Mouse (Mus musculus): ENCODE data around the gene Scp2. TPM values are rescaled to one million over a fixed set of nuclear protein-coding genes. Genes with fewer than 3 reads are reported as not detected.

Gene Scp2
- total and polyA plus RNA-seq, 3 experiments = 56.2 to 260 (median 106) TPM

- TF ChIP-seq GATA1 (IDR thresholded peaks at IDR 0.05; ENCODE audit: borderline replicate concordance, low read length) (no peak), CTCF (IDR thresholded peaks at IDR 0.05; ENCODE audit: low read depth, low read length) (no peak), TAL1 (conservative IDR thresholded peaks at IDR 0.05; ENCODE audit: low read depth, low read length) (no peak), POLR2AphosphoS5 (IDR thresholded peaks at IDR 0.05; ENCODE audit: insufficient replicate concordance, low read depth, low read length) (no peak), GATA2 (IDR thresholded peaks at IDR 0.05; ENCODE audit: borderline replicate concordance, low read depth, low read length) (no peak)
- peaks cover 58% of the 10 kb centered on the region for H3K36me3 ChIP-seq (replicated peaks)
Observed at GRCm38 (mm10) chr4:108068081-108068480, 76.7 kb downstream of the Scp2 start.

DNA sequence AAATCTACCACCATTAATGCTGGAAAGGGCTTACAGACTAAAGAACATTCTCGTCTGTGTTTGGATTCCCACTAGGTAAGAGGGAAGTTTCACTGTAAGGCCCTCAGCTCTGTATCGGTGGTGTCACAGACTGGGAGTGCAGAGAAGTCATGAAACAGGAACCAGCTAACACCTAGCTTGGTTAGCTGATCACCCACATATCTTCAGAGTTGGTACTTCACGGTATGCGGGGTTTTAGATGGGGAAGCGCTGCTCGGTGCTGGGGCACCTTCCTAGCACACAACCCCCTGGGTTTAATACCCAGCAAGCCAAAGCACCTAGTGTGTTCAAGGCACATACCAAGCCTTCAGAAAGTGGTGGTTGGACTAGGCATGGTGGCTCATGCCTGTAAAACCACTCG lies 77.5 kb downstream of the Scp2 start:
- TF ChIP-seq POLR2AphosphoS5 (IDR thresholded peaks at IDR 0.05; ENCODE audit: insufficient replicate concordance, low read depth, low read length) (no peak), TAL1 (conservative IDR thresholded peaks at IDR 0.05; ENCODE audit: low read depth, low read length) (no peak), CTCF (IDR thresholded peaks at IDR 0.05; ENCODE audit: low read depth, low read length) (no peak), GATA2 (IDR thresholded peaks at IDR 0.05; ENCODE audit: borderline replicate concordance, low read depth, low read length) (no peak), GATA1 (IDR thresholded peaks at IDR 0.05; ENCODE audit: borderline replicate concordance, low read length) (no peak)
- H3K36me3 ChIP-seq (replicated peaks) = peaks cover 64% of the 10 kb centered on the region
- no peak for DNase-seq (ENCODE audit: low spot score)
- H3K9me3 ChIP-seq (replicated peaks) = no peaks in the 10 kb centered on the region
- H3K27me3 ChIP-seq (ENCODE audit: insufficient read depth, low read length) = no peaks in the 10 kb centered on the region
- peaks cover 23% of the 10 kb centered on the region for H3K4me1 ChIP-seq (ENCODE audit: insufficient read depth, low read depth, low read length)
- ATAC-seq (ENCODE audit: extremely low read depth, insufficient number of reproducible peaks, low FRiP score, poor library complexity, severe bottlenecking) = no peak
- H3K4me3 ChIP-seq (ENCODE audit: low read depth, low read length) = no peak overlapping the region

More at GRCm38 (mm10) chr4:108068081-108068480, 76.7 kb downstream of the Scp2 start:
- ATAC-seq (ENCODE audit: extremely low read depth, insufficient number of reproducible peaks, low FRiP score, poor library complexity, severe bottlenecking) (no peak), DNase-seq (ENCODE audit: low spot score) (no peak)
- no peak overlapping the region for H3K4me3 ChIP-seq (ENCODE audit: low read depth, low read length)
- H3K27me3 ChIP-seq (ENCODE audit: insufficient read depth, low read length) = no peaks in the 10 kb centered on the region
- H3K9me3 ChIP-seq (replicated peaks) = no peaks in the 10 kb centered on the region
- H3K4me1 ChIP-seq (ENCODE audit: insufficient read depth, low read depth, low read length) = peaks cover 24% of the 10 kb centered on the region

DNA sequence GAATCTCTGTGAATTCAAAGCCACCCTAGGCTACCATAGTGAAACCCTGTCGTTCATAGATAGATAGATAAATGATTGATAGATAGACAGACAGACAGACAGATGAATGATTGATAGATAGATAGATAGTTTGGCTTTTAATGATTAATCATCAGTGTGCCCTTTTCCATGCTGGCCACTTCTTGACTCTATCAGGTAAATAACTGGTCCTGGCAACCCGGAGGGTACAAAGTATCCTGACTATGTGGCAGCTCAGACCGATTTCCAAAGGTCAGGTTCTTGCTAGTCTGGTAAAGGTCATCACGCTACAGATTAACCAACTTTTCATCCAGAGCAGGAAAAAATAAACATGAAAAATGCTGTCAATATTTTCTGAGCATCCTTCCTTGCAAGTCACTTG lies 78.2 kb downstream of the Scp2 start:
- no peaks in the 10 kb centered on the region for H3K27me3 ChIP-seq (ENCODE audit: insufficient read depth, low read length)
- H3K4me1 ChIP-seq (ENCODE audit: insufficient read depth, low read depth, low read length) = peaks cover 20% of the 10 kb centered on the region
- no peaks in the 10 kb centered on the region for H3K9me3 ChIP-seq (replicated peaks)
- H3K36me3 ChIP-seq (replicated peaks) = peaks cover 65% of the 10 kb centered on the region
- no peak overlapping the region for H3K4me3 ChIP-seq (ENCODE audit: low read depth, low read length)
- DNase-seq (ENCODE audit: low spot score) (no peak), ATAC-seq (ENCODE audit: extremely low read depth, insufficient number of reproducible peaks, low FRiP score, poor library complexity, severe bottlenecking) (no peak)
- TF ChIP-seq CTCF (IDR thresholded peaks at IDR 0.05; ENCODE audit: low read depth, low read length) (no peak), TAL1 (conservative IDR thresholded peaks at IDR 0.05; ENCODE audit: low read depth, low read length) (no peak), POLR2AphosphoS5 (IDR thresholded peaks at IDR 0.05; ENCODE audit: insufficient replicate concordance, low read depth, low read length) (no peak), GATA2 (IDR thresholded peaks at IDR 0.05; ENCODE audit: borderline replicate concordance, low read depth, low read length) (no peak), GATA1 (IDR thresholded peaks at IDR 0.05; ENCODE audit: borderline replicate concordance, low read length) (no peak)

DNA sequence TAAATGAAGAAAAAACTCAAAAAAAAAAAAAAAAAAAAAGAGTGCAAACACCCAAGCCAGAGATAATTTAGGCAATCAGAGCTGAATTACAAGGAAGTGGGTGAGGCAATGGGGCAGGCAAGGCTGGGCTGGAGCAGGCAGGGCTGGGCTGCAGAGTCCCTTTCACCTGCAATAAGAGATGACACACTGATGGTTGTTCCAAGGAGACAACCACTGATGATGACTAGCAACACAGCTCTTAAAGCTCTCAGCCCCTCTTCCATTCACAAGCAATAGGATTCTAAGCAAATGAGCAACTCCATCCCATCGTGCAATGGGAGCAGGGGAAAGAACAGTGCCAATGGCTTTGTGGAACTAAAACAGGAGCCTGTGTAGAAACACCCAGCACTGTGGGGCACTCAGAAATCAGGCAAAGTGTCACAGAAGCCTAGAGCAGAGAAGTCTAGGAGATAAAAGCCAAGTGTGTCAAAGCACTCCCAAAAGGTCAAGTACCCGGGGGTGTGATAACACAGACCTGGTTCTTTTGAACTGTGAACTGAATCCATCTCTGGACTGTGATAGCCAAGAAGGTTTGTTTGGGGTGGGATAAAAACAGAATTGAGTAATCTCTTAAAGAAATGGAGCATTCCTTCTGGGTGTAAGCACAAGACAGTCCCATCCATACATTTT lies 79.5 kb downstream of the Scp2 start:
- no peaks in the 10 kb centered on the region for H3K27me3 ChIP-seq (ENCODE audit: insufficient read depth, low read length)
- peaks cover 72% of the 10 kb centered on the region for H3K36me3 ChIP-seq (replicated peaks)
- no peak overlapping the region for H3K4me3 ChIP-seq (ENCODE audit: low read depth, low read length)
- peaks cover 16% of the 10 kb centered on the region for H3K4me1 ChIP-seq (ENCODE audit: insufficient read depth, low read depth, low read length)
- no peaks in the 10 kb centered on the region for H3K9me3 ChIP-seq (replicated peaks)
- ATAC-seq (ENCODE audit: extremely low read depth, insufficient number of reproducible peaks, low FRiP score, poor library complexity, severe bottlenecking) (no peak), DNase-seq (ENCODE audit: low spot score) (no peak)
- TF ChIP-seq GATA2 (IDR thresholded peaks at IDR 0.05; ENCODE audit: borderline replicate concordance, low read depth, low read length) (no peak), GATA1 (IDR thresholded peaks at IDR 0.05; ENCODE audit: borderline replicate concordance, low read length) (no peak), TAL1 (conservative IDR thresholded peaks at IDR 0.05; ENCODE audit: low read depth, low read length) (no peak), POLR2AphosphoS5 (IDR thresholded peaks at IDR 0.05; ENCODE audit: insufficient replicate concordance, low read depth, low read length) (no peak), CTCF (IDR thresholded peaks at IDR 0.05; ENCODE audit: low read depth, low read length) (no peak)

DNA sequence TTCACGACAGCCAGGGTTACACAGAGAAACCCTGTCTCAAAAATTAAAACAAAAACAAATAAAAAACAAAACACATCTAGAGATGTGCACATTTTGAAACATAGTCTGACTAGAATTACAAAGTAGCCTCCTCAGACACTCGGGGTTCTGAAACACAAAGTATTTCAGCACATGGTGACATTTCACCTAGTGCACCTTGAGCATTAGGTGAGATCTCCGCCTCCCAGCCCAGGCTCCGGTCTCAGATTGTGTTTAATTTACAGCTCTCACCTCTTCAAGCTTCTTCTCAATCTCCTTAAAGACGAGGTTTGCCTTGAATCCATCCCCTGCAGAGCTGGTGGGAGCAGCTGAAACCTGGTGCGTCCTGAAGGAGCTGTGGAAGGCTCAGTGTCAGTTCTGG lies 81.2 kb downstream of the Scp2 start:
- TF ChIP-seq GATA2 (IDR thresholded peaks at IDR 0.05; ENCODE audit: borderline replicate concordance, low read depth, low read length) = no peak
- no peak for TF ChIP-seq TAL1 (conservative IDR thresholded peaks at IDR 0.05; ENCODE audit: low read depth, low read length)
- TF ChIP-seq POLR2AphosphoS5 (IDR thresholded peaks at IDR 0.05; ENCODE audit: insufficient replicate concordance, low read depth, low read length) = no peak
- TF ChIP-seq GATA1 (IDR thresholded peaks at IDR 0.05; ENCODE audit: borderline replicate concordance, low read length) = no peak
- no peak for TF ChIP-seq CTCF (IDR thresholded peaks at IDR 0.05; ENCODE audit: low read depth, low read length)
- Histone ChIP-seq H3K9me3 (replicated peaks) (no peaks in the 10 kb centered on the region), H3K36me3 (replicated peaks) (peaks cover 78% of the 10 kb centered on the region), H3K4me1 (ENCODE audit: insufficient read depth, low read depth, low read length) (peaks cover 4% of the 10 kb centered on the region; the same call in 1 of the 2 replicates), H3K4me3 (ENCODE audit: low read depth, low read length) (no peak overlapping the region), H3K27me3 (ENCODE audit: insufficient read depth, low read length) (no peaks in the 10 kb centered on the region)
- DNase-seq (ENCODE audit: low spot score) (no peak), ATAC-seq (ENCODE audit: extremely low read depth, insufficient number of reproducible peaks, low FRiP score, poor library complexity, severe bottlenecking) (no peak)

DNA sequence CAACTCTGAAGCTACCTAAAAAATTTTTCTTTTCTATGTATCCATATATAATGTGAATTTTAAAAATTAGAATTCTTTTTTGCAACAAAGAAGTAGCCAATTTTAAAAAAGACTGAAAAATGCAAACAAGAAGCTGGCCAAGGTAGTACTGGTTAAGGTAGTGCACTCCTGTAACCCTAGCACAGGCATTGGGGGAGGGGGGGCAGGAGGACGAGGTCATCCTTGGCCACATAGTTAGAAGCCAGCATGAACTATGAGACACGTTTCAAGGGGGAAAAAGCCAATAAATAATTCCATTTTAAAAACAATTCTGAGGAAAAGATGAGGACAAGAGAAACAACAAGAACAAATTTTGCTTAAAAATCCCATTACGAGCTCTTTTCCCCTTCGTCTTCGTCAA lies 82.3 kb downstream of the Scp2 start:
- DNase-seq (ENCODE audit: low spot score) (no peak), ATAC-seq (ENCODE audit: extremely low read depth, insufficient number of reproducible peaks, low FRiP score, poor library complexity, severe bottlenecking) (no peak)
- TF ChIP-seq CTCF (IDR thresholded peaks at IDR 0.05; ENCODE audit: low read depth, low read length) (no peak), POLR2AphosphoS5 (IDR thresholded peaks at IDR 0.05; ENCODE audit: insufficient replicate concordance, low read depth, low read length) (no peak), GATA2 (IDR thresholded peaks at IDR 0.05; ENCODE audit: borderline replicate concordance, low read depth, low read length) (no peak), TAL1 (conservative IDR thresholded peaks at IDR 0.05; ENCODE audit: low read depth, low read length) (no peak), GATA1 (IDR thresholded peaks at IDR 0.05; ENCODE audit: borderline replicate concordance, low read length) (no peak)
- Histone ChIP-seq H3K9me3 (replicated peaks) (no peaks in the 10 kb centered on the region), H3K36me3 (replicated peaks) (peaks cover 77% of the 10 kb centered on the region), H3K4me3 (ENCODE audit: low read depth, low read length) (no peak overlapping the region), H3K4me1 (ENCODE audit: insufficient read depth, low read depth, low read length) (peaks cover 2% of the 10 kb centered on the region; the same call in 1 of the 2 replicates), H3K27me3 (ENCODE audit: insufficient read depth, low read length) (no peaks in the 10 kb centered on the region)

Data from G1E (cell line).